Mouse (Mus musculus): ENCODE results near the gene P2ry13.
A peak's percentile ranks its signal among the peaks of the same experiment; 100 is the strongest.

P2ry13 gene

GRCm38 (mm10) chr3:59210727-59211126 lies at the start of gene P2ry13:
P2ry13 (minus strand) TSS chr3:59210882.
- no peak for DNase-seq (ENCODE audit: low read depth, low spot score)

GRCm38 (mm10) chr3:59257740-59258664 lies 47.3 kb upstream of the P2ry13 start:
- no peak for DNase-seq (ENCODE audit: low read depth, low spot score)

DNA sequence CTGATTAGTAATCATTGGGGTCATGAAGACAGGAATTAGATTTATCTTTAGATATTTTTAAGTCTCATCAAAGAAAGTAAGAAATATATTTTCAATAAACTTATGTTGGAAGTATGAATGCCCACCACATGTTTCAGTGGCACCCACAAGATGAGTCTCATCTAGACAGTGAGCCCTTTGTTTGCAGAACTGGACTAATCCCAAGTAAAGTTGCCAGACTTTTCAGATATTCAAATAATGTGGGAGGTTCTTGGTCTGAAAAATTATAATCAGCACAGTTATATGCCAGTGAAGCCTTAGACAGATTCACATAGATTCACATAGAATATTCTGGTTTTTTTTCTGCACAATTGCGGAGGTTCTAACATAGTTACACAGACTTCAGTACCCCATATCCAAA lies 39.8 kb upstream of the P2ry13 start:
- DNase-seq (ENCODE audit: low read depth, low spot score), result no peak

DNA sequence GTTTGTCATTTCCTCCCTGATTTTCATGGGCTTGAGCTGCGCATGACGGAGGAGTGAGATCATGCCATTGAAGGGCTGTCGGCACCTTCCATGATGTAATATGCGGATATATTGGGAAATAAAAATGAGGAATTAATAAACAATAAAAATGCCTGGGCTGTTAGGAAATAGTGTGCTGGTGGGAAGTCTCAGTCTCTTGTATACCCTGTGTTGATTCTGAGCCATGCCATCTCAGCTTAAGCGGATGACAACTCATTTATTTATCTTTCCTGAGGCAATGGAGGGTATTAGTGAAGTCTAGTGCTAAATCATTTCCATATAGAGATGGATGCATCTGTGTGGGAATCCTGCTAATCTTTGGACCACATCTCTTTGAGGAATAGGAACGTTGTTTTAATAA lies 37.3 kb upstream of the P2ry13 start:
- DNase-seq (ENCODE audit: low read depth, low spot score), result no peak

DNA sequence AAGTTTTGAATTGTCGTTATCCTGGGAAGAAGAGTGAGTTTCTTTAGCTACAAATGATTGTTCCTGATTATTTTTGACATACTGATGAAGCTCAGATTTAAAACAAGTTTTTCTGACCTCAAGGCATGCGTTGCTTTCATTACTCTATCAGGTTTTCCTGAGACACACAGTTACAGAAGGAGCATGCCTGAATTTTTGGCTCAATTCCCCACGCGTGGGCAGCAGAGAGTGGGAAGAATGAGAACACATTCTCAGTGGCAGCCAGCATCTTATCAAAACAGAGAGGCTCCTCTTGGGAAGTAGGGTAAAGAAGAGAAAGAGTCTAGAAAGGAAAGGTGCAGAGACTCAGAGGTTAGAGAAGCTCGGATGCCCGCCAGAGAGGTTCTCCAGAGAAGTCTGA lies 32.7 kb upstream of the P2ry13 start:
- DNase-seq (ENCODE audit: low read depth, low spot score), result no peak

- no peak for DNase-seq (ENCODE audit: low read depth, low spot score)
Observed at GRCm38 (mm10) chr3:59234878-59235277, 24.2 kb upstream of the P2ry13 start.

- DNase-seq (ENCODE audit: low read depth, low spot score), result no peak
Observed at GRCm38 (mm10) chr3:59230912-59231311, 20.2 kb upstream of the P2ry13 start.

GRCm38 (mm10) chr3:59228730-59229551 lies 18.3 kb upstream of the P2ry13 start:
- DNase-seq (ENCODE audit: low read depth, low spot score), result no peak

DNA sequence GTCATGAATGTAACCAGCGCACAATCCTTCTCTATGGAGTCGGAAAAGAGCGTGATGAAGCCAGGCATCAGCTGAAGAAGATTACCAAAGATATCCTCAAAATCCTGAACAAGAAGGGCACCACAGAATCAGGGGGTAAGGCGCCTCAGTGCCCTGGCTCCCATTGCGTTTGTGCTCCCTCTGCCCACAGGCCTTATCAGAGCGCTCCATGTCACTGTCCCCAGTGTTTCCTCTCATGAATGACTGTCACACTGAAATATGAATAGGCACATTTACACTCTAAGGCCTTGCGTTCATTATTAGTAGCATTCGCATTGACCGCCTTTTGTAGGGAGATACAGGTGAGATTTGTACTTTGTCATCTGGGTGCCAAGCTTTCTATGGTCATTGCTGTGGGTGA lies 17.0 kb upstream of the P2ry13 start:
- no peak for DNase-seq (ENCODE audit: low read depth, low spot score)

- no peak for DNase-seq (ENCODE audit: low read depth, low spot score)
Observed at GRCm38 (mm10) chr3:59225411-59225810, 14.7 kb upstream of the P2ry13 start.

- no peak for DNase-seq (ENCODE audit: low read depth, low spot score)
Observed at GRCm38 (mm10) chr3:59222303-59222702, 11.6 kb upstream of the P2ry13 start.

DNA sequence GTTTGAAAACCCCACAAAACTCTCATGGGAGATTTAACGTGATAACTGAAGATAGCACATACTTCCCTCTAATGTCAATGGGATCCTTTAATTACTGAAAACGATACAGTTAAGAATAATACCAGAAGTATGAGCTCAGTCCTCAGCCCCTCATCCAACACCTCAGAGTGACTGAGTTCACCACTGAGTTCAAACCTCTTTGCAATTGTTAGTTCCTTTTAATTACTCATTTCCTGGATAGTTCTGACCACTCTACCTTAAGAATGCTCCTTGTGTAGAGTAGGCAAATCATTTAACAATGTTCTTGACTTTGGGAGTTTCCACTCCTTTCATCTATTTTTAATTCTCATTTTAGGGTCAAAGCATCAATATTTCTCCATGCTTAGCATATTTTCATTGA lies 8.6 kb upstream of the P2ry13 start:
- DNase-seq (ENCODE audit: low read depth, low spot score), result no peak

- DNase-seq (ENCODE audit: low read depth, low spot score), result no peak
Observed at GRCm38 (mm10) chr3:59217211-59217610, 6.5 kb upstream of the P2ry13 start.

DNA sequence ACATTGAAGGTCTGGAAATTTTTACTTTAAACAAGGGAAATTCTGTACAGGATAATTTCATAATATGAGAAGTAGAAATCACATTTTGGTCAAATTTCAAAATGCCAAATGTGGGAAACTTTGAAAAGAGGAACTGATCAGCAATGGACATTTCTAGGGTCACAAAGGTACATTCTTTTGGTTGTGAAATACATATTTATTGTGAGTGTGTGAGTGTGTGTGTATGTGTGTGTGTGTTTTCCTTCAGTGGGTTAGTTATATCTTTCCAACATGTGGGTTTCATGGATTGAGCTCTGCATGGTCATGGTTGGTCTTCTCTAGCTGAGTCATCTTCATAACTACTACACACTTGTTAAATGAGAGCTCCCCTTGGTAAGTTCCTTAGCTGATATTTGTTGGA lies 1.7 kb upstream of the P2ry13 start:
- DNase-seq (ENCODE audit: low read depth, low spot score), result no peak

GRCm38 (mm10) chr3:59211784-59212183 lies 1.1 kb upstream of the P2ry13 start:
- no peak for DNase-seq (ENCODE audit: low read depth, low spot score)

- no peak for DNase-seq (ENCODE audit: low read depth, low spot score)
Observed at GRCm38 (mm10) chr3:59210089-59210488, 593 bp downstream of the P2ry13 start.

GRCm38 (mm10) chr3:59208650-59209548 lies 1.8 kb downstream of the P2ry13 start:
- peak; percentile 36 for DNase-seq (ENCODE audit: low read depth, low spot score)

DNA sequence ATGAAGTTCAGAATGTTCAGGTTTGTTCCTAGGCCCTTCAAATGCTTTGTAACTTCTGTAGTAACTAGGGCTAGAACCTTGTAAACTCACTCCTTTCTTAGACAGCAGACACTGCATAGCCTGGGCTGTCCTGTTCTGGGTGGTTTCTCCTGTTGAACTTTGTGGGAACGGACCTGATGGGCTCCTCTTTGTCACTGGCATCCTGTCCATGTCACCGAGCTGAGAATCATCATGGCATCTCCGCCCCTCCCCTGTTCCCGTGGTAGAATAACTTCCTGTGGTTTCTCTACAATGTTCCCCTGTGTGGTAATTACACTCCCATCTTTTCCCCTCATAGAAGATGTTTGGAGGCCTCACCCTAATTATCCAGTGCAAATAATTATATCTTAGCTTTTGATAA lies 4.7 kb downstream of the P2ry13 start:
- no peak for DNase-seq (ENCODE audit: low read depth, low spot score)

- no peak for DNase-seq (ENCODE audit: low read depth, low spot score)
Observed at GRCm38 (mm10) chr3:59204719-59205503, 5.8 kb downstream of the P2ry13 start.

DNA sequence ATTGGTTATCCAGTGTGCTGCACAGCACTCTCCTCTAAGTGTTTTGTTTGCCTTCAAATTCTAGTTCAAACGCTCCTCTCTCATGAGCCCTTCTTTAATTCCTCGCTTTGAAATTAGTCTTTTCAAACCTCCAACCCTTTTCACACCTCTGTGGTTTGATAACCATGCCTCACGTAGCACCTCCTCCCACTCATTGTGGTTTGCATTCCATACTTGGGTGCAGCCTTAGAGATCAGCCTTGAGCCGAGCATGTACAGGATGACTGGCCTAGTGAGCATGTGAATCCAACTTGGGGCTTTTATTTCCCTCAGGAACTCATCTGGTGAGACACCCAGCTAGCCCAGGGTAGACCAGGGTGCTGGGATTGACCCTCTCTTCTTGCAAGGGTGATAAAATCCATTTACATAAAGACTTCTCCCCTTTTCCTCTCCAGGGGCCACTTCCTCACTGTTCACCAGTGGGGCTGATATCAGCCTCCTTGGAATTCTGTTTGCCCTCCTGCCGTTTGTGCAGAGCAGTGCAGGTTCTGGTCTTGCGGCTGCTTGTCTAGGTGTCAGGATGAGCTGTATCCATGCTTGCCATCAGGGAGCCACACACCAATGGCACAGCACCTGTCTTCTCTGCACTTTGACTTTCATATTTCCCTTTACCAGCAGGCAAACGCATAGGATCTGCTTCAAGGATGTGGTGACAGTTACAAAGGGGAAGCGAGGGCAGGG lies 6.7 kb downstream of the P2ry13 start:
- DNase-seq (ENCODE audit: low read depth, low spot score), result no peak

Measured in retina, adult 2 months (tissue).